Mouse (Mus musculus) embryonic facial prominence, embryonic 14.5 days (tissue): Measurements from ENCODE around the gene Dock9. TPM values are rescaled to one million over a fixed set of nuclear protein-coding genes. Genes with fewer than 3 reads are reported as not detected.

Experiments
- ATAC-seq: fragments of 200-750 bp; cut with Nextera tagmentation; 2 replicates; pipeline ENCODE4 v1.8.0; 2017; ENCODE audit warnings: low read depth, moderate number of reproducible peaks, moderate TSS enrichment
- DNase-seq: peaks from one replicate; pipeline ENCODE4 v3.0.0-alpha.2; 2015; ENCODE audit warnings: low spot score
- H3K27ac ChIP-seq: fragments of 300-500 bp; sonication (generic); replicated peaks from 2 replicates; pipeline ENCODE4 v1.5.1; 2014; ENCODE audit warnings: low read depth, mild to moderate bottlenecking, low read length, moderate library complexity
- H3K27me3 ChIP-seq: fragments of 300-500 bp; sonication (generic); replicated peaks from 2 replicates; pipeline ENCODE4 v1.6.1; 2014; ENCODE audit warnings: low read length; ENCODE audit not compliant: control insufficient read depth, insufficient read depth
- H3K36me3 ChIP-seq: fragments of 300-500 bp; sonication (generic); 2 replicates; pipeline ENCODE4 v1.6.1; 2014; ENCODE audit warnings: low read length, mixed read lengths; ENCODE audit not compliant: control insufficient read depth, insufficient read depth
- H3K4me1 ChIP-seq: fragments of 300-500 bp; sonication (generic); 2 replicates; pipeline ENCODE4 v1.6.1; 2014; ENCODE audit warnings: antibody characterized with exemption, low read length; ENCODE audit not compliant: control insufficient read depth, insufficient read depth
- H3K4me2 ChIP-seq: fragments of 300-500 bp; sonication (generic); 2 replicates; pipeline ENCODE4 v1.6.1; 2014; ENCODE audit warnings: low read depth, mild to moderate bottlenecking, low read length, moderate library complexity, mixed read lengths
- H3K4me3 ChIP-seq: fragments of 300-500 bp; sonication (generic); 2 replicates; pipeline ENCODE4 v1.5.1; 2014; ENCODE audit warnings: low read depth, mild to moderate bottlenecking, low read length
- H3K9ac ChIP-seq: fragments of 300-500 bp; sonication (generic); 2 replicates; pipeline ENCODE4 v1.6.1; 2014; ENCODE audit warnings: low read depth, mild to moderate bottlenecking, low read length, moderate library complexity, mixed read lengths
- H3K9me3 ChIP-seq: fragments of 300-500 bp; sonication (generic); 2 replicates; pipeline ENCODE4 v1.6.1; 2016; ENCODE audit warnings: low read length; ENCODE audit not compliant: control insufficient read depth
- WGBS: fragments of 180-500 bp; shearing (Covaris S2); extraction: QIAGEN DNeasy Blood & Tissue Kit; methylation state at CpG from one replicate; pipeline ENCODE4 v1.1.7; 2014; 5-methylcytosine and 5-hydroxymethylcytosine counted together
- polyA plus RNA-seq: library from polyadenylated mRNA; unstranded; fragments of >200 nt; fragmentation: Nextera tagmentation; extraction: Ambion mirVana; gene quantifications from 2 replicates; pipeline ENCODE4 v1.2.1, GENCODE M21; 2014

The Dock9 gene
- polyA plus RNA-seq, 1 experiment from 2014 or later: 14.0 TPM

DNA sequence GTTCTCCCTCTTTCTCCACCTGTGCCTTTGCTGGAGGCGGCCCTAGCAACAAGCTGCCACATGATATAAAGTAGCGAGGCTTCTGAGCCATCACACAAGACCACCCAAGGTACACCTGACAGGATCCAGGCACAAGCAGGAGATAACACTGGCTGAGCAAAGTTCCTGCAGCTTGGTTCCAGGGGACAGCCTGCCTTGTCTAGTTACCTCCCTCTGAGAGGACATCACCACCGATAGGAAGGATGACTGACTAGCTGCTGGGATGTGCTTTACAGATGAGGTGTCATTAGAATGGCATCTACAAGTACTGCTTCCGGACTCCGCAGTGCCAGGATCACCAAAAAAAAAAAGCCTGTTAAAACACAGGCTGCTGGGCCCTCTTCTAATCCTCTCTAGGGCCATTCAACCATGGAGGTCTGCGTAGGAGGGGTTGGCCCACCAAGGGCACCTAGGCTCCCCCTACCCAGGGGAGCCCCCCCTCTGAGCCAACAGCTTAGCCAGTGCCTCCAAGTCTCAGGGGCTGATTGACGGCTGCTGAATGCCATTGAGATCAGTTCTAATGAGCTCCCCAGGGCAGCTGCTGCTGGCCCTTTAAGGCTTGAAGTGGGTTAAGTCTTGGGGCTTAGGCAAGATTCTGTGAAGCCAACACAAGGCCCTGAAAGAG lies 84.3 kb downstream of the Dock9 start:
- Histone ChIP-seq H3K36me3 (no peaks in the 10 kb centered on the region), H3K9me3 (no peaks in the 10 kb centered on the region), H3K4me1 (peaks cover 24% of the 10 kb centered on the region), H3K9ac (peak overlapping the region; percentile 22; the same call in 1 of the 2 replicates), H3K27me3 (no peaks in the 10 kb centered on the region), H3K4me2 (no peak overlapping the region), H3K27ac (no peak overlapping the region), H3K4me3 (no peak overlapping the region)
- peak; percentile 74 for DNase-seq
- ATAC-seq: peak; percentile 75
- WGBS: 25% methylated on average over 6 of the region's 7 CpGs

DNA sequence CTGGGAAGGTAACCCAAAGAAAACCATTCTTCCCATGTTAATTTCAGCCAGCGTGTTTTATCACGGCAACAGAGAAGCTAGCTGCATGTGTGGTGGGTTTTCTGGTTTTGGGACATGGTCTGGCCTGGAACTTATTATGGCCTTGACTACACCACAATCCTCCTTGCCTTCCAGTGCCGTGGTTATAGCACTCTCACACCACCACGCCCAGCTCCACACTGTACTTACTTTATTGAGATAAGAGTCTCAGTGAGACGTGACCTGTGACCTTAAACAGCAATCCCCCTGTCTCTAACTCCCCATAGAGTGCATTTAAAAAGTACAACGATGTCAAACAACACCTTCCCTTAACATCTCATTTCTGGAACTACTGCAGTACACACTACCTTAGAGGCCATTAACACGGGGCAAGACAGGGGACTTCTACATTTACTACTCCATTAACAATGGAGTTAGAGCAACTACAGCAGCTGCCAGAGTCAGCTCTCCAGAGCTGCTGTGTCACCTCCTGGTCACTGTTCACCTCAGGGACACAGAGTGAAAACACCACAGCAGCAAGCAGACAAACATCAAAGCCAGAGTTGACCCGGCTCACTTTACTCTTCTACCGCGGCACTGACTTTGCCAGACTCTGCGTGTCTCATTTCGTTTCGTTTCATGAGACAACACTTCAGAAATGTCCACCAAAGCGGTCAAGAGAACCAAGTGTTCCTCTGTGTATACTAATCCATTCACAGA lies 86.4 kb downstream of the Dock9 start:
- no peaks in the 10 kb centered on the region for H3K36me3 ChIP-seq
- no peak for DNase-seq
- no peak overlapping the region for H3K4me2 ChIP-seq
- WGBS: 50% methylated on average over 14 of the region's 14 CpGs
- H3K27ac ChIP-seq: no peak overlapping the region
- no peaks in the 10 kb centered on the region for H3K9me3 ChIP-seq
- no peaks in the 10 kb centered on the region for H3K27me3 ChIP-seq
- H3K9ac ChIP-seq: no peak overlapping the region
- H3K4me1 ChIP-seq: peaks cover 24% of the 10 kb centered on the region
- no peak for ATAC-seq
- no peak overlapping the region for H3K4me3 ChIP-seq

DNA sequence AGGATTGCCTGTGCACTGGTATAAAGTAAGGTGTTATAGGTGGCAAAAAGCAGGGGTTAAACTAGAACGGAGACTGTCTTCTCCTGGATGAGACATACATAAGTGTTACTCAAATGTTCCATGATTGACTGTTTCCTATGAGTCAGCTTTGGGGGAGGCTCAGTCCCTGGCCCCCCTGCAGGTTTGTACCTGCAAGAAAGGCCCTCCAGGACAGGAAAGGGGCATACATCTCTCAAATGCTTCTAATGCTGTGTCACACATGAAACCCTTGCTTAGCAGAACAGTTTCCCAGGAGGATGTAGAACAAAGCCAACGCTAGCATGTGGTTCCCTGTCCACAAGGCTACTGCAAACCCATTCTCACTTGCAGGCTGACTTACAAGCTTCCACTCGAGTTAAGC lies 87.5 kb downstream of the Dock9 start:
- H3K27me3 ChIP-seq: no peaks in the 10 kb centered on the region
- H3K9ac ChIP-seq: no peak overlapping the region
- H3K4me2 ChIP-seq: no peak overlapping the region
- H3K4me3 ChIP-seq: no peak overlapping the region
- peaks cover 28% of the 10 kb centered on the region for H3K4me1 ChIP-seq
- no peaks in the 10 kb centered on the region for H3K9me3 ChIP-seq
- H3K36me3 ChIP-seq: no peaks in the 10 kb centered on the region
- no peak for DNase-seq
- 76% methylated on average over 3 of the region's 3 CpGs for WGBS
- no peak for ATAC-seq
- H3K27ac ChIP-seq: no peak overlapping the region

DNA sequence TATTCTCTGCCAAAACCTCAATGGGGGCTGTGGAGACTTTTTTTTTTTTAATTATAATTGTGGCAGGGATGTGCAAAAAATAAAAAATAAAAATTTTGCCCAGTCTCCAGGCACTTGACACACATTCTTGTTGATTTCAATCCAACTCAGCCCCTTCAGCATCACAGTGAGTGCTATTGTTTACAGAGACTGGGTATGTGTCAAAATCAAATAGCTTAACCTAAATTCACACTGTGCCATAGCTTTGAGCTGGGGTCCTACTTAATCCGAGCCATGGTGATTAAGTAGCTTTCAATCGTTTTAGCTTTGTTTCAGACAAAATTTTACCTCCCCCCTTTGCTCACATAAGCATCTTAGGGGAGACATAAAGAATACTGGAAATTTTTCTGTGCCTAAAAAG lies 89.4 kb downstream of the Dock9 start:
- H3K4me2 ChIP-seq: no peak overlapping the region
- ATAC-seq: no peak
- no peaks in the 10 kb centered on the region for H3K36me3 ChIP-seq
- peaks cover 18% of the 10 kb centered on the region for H3K4me1 ChIP-seq
- no peak overlapping the region for H3K27ac ChIP-seq
- no peak overlapping the region for H3K4me3 ChIP-seq
- no peaks in the 10 kb centered on the region for H3K9me3 ChIP-seq
- H3K9ac ChIP-seq: no peak overlapping the region
- H3K27me3 ChIP-seq: no peaks in the 10 kb centered on the region
- DNase-seq: no peak
- WGBS: 39% methylated on average over 2 of the region's 2 CpGs

DNA sequence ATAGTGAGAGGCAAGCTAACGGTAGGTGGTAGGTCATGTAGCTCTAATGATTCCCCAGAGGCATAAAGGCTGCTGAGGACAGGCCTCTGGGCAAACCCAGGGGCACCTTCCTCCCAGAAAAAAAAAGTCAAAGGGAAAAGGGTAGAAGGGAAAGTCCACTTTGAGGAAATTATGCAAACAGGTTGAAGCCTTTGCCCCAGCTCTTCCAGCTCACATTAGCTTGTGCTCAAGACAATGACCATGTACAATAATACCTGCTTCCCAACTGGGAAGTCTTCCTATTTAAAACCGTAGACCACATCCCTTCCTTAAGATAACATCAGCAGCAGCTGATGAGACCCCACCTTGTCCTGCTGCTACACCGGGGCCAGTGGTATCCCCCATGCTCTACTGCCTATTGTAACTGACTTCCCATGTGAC lies 91.1 kb downstream of the Dock9 start:
- no peaks in the 10 kb centered on the region for H3K36me3 ChIP-seq
- ATAC-seq: no peak
- no peak for DNase-seq
- peaks cover 9% of the 10 kb centered on the region for H3K4me1 ChIP-seq
- no peaks in the 10 kb centered on the region for H3K9me3 ChIP-seq
- H3K4me3 ChIP-seq: no peak overlapping the region
- no peak overlapping the region for H3K4me2 ChIP-seq
- 69% methylated on average over 3 of the region's 3 CpGs for WGBS
- no peaks in the 10 kb centered on the region for H3K27me3 ChIP-seq
- H3K9ac ChIP-seq: no peak overlapping the region
- no peak overlapping the region for H3K27ac ChIP-seq

DNA sequence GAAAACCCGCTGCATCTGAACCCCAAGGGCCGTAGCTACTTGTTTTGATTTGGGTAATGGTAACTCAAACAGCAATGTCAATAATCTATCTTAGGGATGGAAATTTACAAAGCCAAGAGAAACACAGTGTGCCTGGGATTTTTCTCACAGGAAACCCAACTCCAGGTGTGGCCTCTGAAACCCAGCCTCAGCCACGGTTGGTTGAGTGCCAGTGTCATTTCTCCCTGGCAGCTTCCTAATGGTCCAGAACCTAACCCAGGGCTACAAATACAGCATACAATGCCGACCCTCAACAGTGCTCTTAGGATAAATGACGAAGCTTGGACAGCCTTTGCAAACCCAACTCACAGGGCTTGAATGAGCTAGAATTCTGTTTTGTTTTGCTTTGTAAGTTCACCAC lies 92.0 kb downstream of the Dock9 start:
- Histone ChIP-seq H3K9me3 (no peaks in the 10 kb centered on the region), H3K27me3 (no peaks in the 10 kb centered on the region), H3K36me3 (no peaks in the 10 kb centered on the region), H3K9ac (no peak overlapping the region), H3K4me3 (no peak overlapping the region), H3K4me1 (peaks cover 4% of the 10 kb centered on the region; the same call in 1 of the 2 replicates), H3K4me2 (no peak overlapping the region), H3K27ac (no peak overlapping the region; the same call in 1 of the 2 replicates)
- 54% methylated on average over 5 of the region's 5 CpGs for WGBS
- DNase-seq (peak; percentile 41), ATAC-seq (no peak)

DNA sequence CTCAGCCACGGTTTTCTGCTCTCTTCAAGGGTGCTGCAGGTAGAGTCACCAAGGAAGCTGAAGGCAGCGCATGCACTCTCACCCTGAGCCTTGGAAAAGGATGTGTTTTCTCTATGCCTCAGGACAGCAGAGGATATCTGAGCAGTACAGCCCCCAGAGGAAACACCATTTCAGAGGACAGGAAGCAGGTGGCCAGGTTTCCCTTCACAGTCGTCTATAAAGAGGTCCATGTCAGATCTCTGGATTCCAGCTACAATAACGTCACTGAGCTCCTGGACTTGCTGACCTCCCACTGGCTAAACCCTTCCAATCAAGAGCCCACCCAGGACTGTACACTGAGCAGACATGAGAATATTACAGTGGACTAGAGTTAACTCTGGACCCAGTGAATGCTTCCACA lies 95.1 kb downstream of the Dock9 start:
- H3K9me3 ChIP-seq: no peaks in the 10 kb centered on the region
- H3K4me1 ChIP-seq: peaks cover 12% of the 10 kb centered on the region; the same call in 1 of the 2 replicates
- H3K4me3 ChIP-seq: no peak overlapping the region
- no peaks in the 10 kb centered on the region for H3K27me3 ChIP-seq
- H3K27ac ChIP-seq: no peak overlapping the region
- DNase-seq (no peak), ATAC-seq (no peak)
- no peak overlapping the region for H3K9ac ChIP-seq
- H3K4me2 ChIP-seq: no peak overlapping the region
- H3K36me3 ChIP-seq: no peaks in the 10 kb centered on the region
- 52% methylated on average over 4 of the region's 4 CpGs for WGBS

DNA sequence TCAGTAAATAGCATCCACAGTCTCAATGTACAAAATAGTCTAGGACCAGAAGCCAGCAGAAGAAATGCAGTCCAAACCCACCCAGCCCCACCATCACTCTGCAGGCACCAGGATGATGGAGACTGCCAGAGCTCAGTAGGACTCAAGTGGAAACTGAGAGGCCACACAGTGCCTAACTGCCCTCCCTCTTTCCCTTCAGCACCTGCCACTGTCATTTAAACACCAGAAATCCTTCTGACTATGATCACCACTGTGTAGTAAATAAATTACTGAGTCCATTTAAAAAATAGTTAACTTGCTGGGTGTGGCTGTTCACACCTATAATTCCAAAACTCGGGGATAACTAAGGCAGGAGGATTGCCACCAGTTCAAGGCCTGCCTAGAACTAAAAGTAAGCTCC lies 97.6 kb downstream of the Dock9 start:
- H3K4me3 ChIP-seq: no peak overlapping the region

DNA sequence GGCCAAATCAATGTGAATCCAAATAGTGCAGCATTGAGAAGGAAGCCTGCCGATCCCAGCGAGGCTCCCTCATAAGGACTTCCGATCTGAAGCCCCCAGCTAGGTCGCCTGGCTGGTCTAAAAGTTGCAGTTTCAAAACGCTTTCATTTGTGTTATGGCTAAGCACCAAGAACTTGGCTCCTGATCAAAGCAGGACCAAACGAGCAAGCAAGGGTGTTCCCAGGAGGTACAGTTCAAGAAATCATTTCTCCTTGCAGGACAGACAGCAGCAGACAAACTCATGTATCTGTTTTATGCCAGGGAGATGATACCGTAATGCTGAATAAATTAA lies 99.1 kb downstream of the Dock9 start:
- Histone ChIP-seq H3K9ac (peak overlapping the region; percentile 55), H3K4me2 (peak overlapping the region; percentile 55), H3K27me3 (no peaks in the 10 kb centered on the region), H3K9me3 (no peaks in the 10 kb centered on the region), H3K36me3 (no peaks in the 10 kb centered on the region), H3K27ac (0 out of 2 replicates have a peak overlapping the region, but pooled peaks have one; percentile 35), H3K4me1 (peaks cover 16% of the 10 kb centered on the region), H3K4me3 (peak overlapping the region; percentile 33)
- peak; percentile 56 for DNase-seq
- 15% methylated on average over 7 of the region's 7 CpGs for WGBS
- no peak for ATAC-seq

More for the DNA sequence above, 97.6 kb downstream of the Dock9 start:
- Histone ChIP-seq H3K4me1 (peaks cover 16% of the 10 kb centered on the region), H3K27ac (no peak overlapping the region), H3K9me3 (no peaks in the 10 kb centered on the region), H3K4me2 (no peak overlapping the region), H3K9ac (no peak overlapping the region), H3K27me3 (no peaks in the 10 kb centered on the region), H3K36me3 (no peaks in the 10 kb centered on the region)
- 66% methylated on average over 1 of the region's 1 CpGs for WGBS
- peak; percentile 24; the same call in 1 of the 2 replicates for ATAC-seq
- peak; percentile 54 for DNase-seq
